Mouse (Mus musculus) regulatory T cell (primary cell): Measurements from ENCODE around the gene Mc3r.

Source experiments
- in situ Hi-C: fragments of 300-600 bp; cut with MboI, MseI; formaldehyde crosslinking; loops from one replicate; pipeline ENCODE4 v1.15.1; 2025; ENCODE audit warnings: high pct_unique_total_duplicates

The Mc3r gene

DNA sequence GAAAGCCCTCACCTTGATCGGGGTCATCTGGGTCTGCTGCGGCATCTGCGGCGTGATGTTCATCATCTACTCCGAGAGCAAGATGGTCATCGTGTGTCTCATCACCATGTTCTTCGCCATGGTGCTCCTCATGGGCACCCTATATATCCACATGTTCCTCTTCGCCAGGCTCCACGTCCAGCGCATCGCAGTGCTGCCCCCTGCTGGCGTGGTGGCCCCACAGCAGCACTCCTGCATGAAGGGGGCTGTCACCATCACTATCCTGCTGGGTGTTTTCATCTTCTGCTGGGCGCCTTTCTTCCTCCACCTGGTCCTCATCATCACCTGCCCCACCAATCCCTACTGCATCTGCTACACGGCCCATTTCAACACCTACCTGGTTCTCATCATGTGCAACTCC is 1.0 kb downstream of the Mc3r start:
- in situ Hi-C loops, result no loop called here

DNA sequence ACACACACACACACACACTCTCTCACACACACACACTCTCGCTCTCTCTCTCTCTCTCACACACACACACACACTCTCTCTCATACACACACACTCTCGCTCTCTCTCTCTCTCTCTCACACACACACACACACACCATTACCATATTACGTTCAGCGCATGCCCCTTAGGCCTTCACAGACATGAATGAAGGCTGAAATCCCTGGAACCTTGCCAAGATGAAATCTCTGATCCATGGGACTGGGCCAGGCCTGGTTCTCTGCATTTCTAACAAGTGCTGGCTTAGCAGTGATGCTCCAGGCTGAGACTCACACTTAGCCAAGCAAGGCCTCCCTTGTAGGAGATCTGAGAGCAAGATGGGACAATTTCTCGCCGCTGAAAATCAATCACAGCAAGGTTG is 8.1 kb downstream of the Mc3r start:
- in situ Hi-C loops, result no loop called here

GRCm38 (mm10) chr2:172256956-172257355 is 8.7 kb downstream of the Mc3r start:
- in situ Hi-C loops, result no loop called here

DNA sequence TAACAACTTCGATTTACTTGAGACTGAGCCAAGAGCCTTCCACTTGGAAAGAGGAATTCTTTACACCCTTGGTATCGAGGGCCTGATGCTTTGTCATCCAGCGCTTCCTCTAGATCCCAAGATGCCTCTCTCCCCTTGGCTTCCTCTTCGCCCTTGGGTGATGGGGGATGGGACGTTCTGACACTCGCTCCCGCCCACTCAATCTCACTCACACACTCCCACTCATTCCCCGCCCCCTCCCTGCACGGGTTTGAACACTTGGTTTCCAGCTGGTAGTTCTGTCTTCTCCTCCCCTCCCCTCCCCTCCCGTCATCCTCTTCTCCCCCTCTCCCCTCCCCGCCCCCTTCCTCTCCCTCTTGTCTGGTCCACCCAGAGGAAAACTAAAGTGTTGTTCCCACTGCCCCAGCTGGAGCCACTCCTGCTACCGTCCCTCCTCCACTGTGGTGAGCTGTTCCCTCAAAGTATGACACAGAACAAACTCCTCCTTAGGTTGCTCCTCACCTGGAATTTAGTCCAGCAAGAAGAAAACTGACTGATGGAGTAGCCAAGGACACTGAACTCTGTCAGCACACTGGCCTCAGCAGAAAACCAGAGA is 9.3 kb downstream of the Mc3r start:
- in situ Hi-C loops, result no loop called here

- in situ Hi-C loops, result no loop called here
Observed at GRCm38 (mm10) chr2:172260064-172260463, 11.8 kb downstream of the Mc3r start.

GRCm38 (mm10) chr2:172261441-172261840 is 13.1 kb downstream of the Mc3r start:
- in situ Hi-C loops, result no loop called here

DNA sequence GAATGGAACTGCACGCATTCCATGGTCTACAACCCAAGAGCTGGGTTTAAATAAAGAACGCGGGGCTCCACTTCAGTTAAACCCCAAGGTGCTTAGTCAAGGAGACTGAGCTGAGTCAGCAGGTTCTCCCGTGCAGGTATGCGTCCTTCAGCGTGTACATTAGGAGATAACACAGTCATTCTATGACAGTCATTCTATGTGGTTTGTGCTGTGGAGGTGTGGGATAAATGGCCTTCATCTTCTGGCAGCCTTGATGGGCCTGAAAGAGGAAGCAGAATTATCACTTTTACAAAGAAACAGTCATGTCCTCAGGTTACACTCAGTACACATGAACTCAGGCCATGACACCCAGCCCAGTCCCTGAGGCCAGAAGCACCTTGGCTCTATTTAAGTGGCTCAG is 14.9 kb downstream of the Mc3r start:
- in situ Hi-C loops, result no loop called here

DNA sequence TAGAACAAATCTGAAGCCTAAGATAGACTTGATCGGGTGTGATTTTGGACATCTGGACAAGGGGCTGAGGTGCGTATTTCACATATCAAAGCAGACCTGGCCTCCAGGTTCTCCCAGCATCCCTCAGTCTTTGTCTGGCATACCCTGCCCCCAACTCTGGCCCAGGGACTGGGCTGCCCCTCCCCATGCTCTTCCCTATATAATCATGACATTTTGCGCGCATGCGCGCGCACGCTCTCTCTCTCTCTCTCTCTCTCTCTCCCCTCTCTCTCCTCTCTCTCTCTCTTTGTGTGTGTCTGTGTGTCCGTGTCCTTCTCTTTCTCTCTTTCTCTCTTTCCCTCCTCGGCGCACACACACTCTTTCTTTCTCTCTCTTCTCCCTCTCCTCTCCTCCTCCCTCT is 21.6 kb downstream of the Mc3r start:
- in situ Hi-C loops, result no loop called here

GRCm38 (mm10) chr2:172270485-172270944 is 22.2 kb downstream of the Mc3r start:
- in situ Hi-C loops, result no loop called here

- in situ Hi-C loops, result no loop called here
Observed at GRCm38 (mm10) chr2:172270974-172271697, 22.8 kb downstream of the Mc3r start.

GRCm38 (mm10) chr2:172274662-172275061 is 26.4 kb downstream of the Mc3r start:
- in situ Hi-C loops, result no loop called here

- in situ Hi-C loops, result no loop called here
Observed at GRCm38 (mm10) chr2:172276155-172276554, 27.9 kb downstream of the Mc3r start.

DNA sequence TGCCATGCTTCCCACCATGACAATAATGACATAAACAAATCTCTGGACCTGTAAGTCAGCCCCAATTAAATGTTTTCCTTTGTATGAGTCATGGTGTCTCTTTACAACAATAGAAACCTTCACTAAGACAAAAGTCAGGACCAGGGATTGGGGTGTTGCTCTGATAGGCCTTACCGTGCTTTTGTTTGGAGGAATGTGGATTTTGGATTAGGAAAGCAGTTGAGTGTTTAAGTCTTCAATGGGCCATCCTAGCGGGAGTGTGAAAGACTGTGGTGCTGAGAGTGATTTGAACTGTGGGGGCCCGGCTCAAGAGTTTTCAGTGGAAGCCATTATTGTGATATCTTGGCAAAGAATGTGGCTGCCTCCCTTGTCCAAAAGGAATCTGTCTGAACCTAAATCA is 30.7 kb downstream of the Mc3r start:
- in situ Hi-C loops, result no loop called here

DNA sequence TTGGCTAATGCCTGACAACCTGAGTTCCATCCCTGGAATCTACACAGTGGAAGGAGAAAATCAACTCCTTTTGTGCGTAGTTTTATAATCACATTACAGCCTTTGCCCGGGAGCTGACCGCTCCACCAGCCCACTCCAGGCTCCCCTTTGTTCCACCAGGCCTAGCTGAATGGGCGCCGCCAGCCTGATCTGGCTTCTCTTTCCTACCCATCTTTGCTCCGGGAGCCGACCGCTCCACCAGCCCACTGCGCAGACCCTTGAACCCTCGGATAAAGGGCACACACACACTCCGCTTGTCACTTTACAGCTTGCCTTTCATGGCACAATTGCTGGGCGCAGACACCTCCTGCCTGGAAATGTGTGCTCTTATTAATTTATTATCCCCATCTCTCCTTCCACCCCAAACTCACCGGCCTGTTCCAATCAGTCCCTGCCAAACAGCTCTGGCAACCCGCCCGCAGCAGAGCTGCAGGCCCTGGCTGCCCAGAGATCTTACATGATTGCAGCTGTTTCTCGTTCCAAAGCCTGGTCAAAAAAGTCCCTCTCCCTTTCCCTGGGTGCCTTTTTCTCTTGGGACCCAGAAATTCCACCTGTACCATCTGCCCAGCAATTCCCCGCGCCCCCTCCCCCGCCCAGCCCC is 33.9 kb downstream of the Mc3r start:
- in situ Hi-C loops, result no loop called here

GRCm38 (mm10) chr2:172287715-172288114 is 39.4 kb downstream of the Mc3r start:
- in situ Hi-C loops, result no loop called here

DNA sequence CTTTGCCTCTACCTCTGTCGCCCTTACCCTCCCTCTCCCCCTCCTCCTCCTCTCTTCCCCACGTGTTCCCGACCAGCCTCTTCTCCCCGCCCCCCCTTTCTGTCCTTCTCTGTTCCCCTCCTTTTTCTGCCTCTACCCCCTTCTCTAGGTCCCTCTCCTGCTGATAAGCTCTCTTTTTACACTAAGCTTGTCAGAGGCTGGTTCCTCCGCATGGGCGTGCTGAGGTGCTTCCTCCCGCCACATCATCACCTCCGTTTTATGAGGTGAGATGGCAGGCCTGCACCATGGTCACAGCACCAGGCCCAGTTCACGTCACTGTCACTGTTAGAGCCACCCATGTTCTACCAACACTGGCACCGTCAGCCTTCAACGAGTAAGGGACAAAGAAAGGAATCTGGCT is 40.7 kb downstream of the Mc3r start:
- in situ Hi-C loops, result no loop called here

DNA sequence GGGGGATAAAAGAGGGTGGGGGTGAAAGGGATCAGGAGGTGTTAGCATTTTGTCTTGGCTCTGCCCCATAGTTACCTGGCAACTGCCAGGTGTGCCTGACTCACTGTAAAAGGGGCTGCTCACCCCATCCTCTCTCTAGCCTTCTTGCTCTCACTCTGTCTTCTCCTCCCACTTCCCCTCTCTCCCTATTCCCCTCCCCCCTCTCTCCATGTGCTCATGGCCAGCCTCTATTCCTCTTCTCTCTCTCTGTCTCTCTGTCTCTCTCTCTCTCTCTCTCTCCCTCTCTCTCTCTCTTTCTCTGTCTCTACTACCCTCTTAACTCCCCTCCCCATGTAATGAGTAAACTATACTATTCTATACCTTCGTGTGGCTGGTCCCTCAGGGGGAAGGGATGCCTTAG is 41.3 kb downstream of the Mc3r start:
- in situ Hi-C loops, result no loop called here

DNA sequence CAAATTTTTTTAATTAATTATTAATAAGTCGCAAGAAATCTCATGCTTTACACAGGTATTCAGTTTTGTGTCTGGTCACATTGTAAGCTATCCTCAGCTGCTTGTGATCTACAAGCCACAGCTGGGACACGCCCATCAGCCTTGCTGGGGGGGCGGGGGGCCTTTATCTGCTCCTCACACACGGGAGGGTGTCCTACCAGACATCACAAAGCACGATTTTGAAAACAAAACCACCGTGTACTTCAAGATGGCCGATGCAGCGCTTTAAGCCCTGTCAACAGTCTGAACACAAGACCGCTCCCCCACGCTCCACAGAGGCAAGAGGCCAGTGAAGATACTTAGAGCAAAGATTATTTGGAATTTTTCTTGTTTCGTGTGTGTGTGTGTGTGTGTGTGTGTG is 42.2 kb downstream of the Mc3r start:
- in situ Hi-C loops, result no loop called here

GRCm38 (mm10) chr2:172291025-172291424 is 42.7 kb downstream of the Mc3r start:
- in situ Hi-C loops, result no loop called here

- in situ Hi-C loops, result no loop called here
Observed at GRCm38 (mm10) chr2:172291755-172292524, 43.6 kb downstream of the Mc3r start.

DNA sequence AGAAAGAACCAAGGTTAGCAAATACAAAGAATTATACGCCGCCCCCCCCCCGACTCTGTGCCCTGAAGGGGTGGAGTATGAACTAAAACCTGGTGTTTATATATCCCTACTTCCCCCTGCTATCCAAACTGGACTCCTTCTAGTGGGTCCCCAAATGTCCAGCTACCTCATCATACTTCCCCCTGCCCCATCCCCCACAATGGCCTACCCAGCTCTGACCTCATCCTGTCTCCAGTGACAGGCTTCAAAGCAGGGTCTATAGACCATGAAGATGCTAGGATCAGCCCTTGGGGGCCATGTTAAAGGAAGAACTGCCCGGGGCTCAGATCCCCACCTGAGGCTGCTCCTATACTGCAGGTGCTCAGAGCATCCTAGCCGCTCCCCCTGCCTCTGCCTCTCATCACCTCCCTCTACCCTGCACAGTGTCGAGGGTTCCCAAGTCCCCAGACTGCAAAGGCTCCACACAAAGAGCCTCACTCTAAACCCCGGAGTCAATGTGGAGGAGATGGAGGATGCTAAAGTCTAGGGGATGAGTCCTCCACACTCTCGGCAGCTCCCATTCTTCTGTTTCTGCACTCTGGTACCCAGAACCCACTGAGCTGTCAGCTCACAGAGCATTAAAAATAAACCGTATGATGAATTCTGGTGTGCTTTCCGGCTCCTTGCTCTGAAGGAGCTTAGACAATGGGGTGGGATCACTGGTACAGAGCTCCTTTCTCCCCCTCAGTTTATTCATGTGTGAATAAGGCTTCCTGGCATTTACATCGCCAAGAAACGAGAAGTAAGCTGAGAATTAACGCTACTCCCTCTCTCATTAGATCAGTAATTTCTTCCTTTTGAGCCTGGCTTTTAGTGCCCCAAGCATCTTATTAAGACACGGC is 44.5 kb downstream of the Mc3r start:
- in situ Hi-C loops, result no loop called here
